Mouse (Mus musculus) frontal cortex, adult (tissue): ENCODE measurements around the gene Ank3.
A peak's percentile ranks its signal among the peaks of the same experiment; 100 is the strongest.

Experiments used
- ATAC-seq: cut with Nextera tagmentation; 2 replicates; pipeline ENCODE4 v1.9.2; 2017; ENCODE audit warnings: mild to moderate bottlenecking, moderate library complexity, mixed read lengths; ENCODE audit not compliant: low TSS enrichment

Ank3 gene

GRCm38 (mm10) chr10:70060021-70060688 is 661.6 kb downstream of the Ank3 start:
- peak; percentile 84 for ATAC-seq

GRCm38 (mm10) chr10:70060689-70061081 is 662.1 kb downstream of the Ank3 start:
- ATAC-seq = 0 out of 2 replicates have a peak, but pooled peaks have one; percentile 31

GRCm38 (mm10) chr10:70063881-70064555 is 665.4 kb downstream of the Ank3 start:
- ATAC-seq = peak; percentile 71

GRCm38 (mm10) chr10:70065191-70065590 is 666.6 kb downstream of the Ank3 start:
- ATAC-seq = no peak

GRCm38 (mm10) chr10:70066497-70067168 is 668.1 kb downstream of the Ank3 start:
- no peak for ATAC-seq

GRCm38 (mm10) chr10:70067169-70068115 is 668.9 kb downstream of the Ank3 start:
- ATAC-seq = no peak

- no peak for ATAC-seq
Measured at GRCm38 (mm10) chr10:70069321-70069720, 670.7 kb downstream of the Ank3 start.

GRCm38 (mm10) chr10:70071334-70071733 is 672.8 kb downstream of the Ank3 start:
- peak; percentile 94 for ATAC-seq
